In genomic region chr3:41565410-41565823, GRCm38 (mm10) we compare ENCODE assay signal across 7 mouse cellular contexts. TPM values are rescaled to one million over a fixed set of nuclear protein-coding genes. Genes with fewer than 3 reads are reported as not detected.
A peak's percentile ranks its signal among the peaks of the same experiment; 100 is the strongest.
DNase-seq lines count a peak whose midpoint lies in the region; ATAC-seq and TF ChIP-seq lines count a peak whose summit lies in the region.

No protein-coding gene starts in this region.

- no peaks in the 10 kb centered on the region for H3K9me3 ChIP-seq in limb, embryonic 10.5 days (replicated peaks)
- H3K9me3 ChIP-seq in midbrain, embryonic 12.5 days: no peaks in the 10 kb centered on the region

- H3K4me1 ChIP-seq in limb, embryonic 10.5 days: peaks cover 17% of the 10 kb centered on the region
- H3K4me1 ChIP-seq in midbrain, embryonic 12.5 days: peaks cover 23% of the 10 kb centered on the region
- peaks cover under 1% of the 10 kb centered on the region for H3K4me1 ChIP-seq in small intestine, adult 2 months (ENCODE audit: control insufficient read depth, insufficient read depth, insufficient read length, low read length)

- H3K9ac ChIP-seq in midbrain, embryonic 12.5 days (replicated peaks): peak overlapping the region; percentile 92

- no peaks in the 10 kb centered on the region for H3K27me3 ChIP-seq in limb, embryonic 10.5 days (ENCODE audit: low read depth, poor library complexity, severe bottlenecking)
- no peaks in the 10 kb centered on the region for H3K27me3 ChIP-seq in midbrain, embryonic 12.5 days
- no peaks in the 10 kb centered on the region for H3K27me3 ChIP-seq in small intestine, adult 2 months (ENCODE audit: control insufficient read depth, insufficient read depth, low read length)

- WGBS in limb, embryonic 10.5 days: 0% methylated on average over 29 of the region's 61 CpGs
- under 1% methylated on average over 43 of the region's 61 CpGs for WGBS in midbrain, embryonic 12.5 days
- whole genome bisulfite sequencing in small intestine, adult 2 months: under 1% methylated on average over 61 of the region's 61 CpGs

- no peak for TF ChIP-seq CTCF in small intestine, adult 2 months (IDR thresholded peaks at IDR 0.05; ENCODE audit: extremely low read depth, insufficient read length, insufficient replicate concordance, low read depth, low read length)

- peak overlapping the region; percentile 70 for H3K4me3 ChIP-seq in limb, embryonic 10.5 days
- peak overlapping the region; percentile 82 for H3K4me3 ChIP-seq in midbrain, embryonic 12.5 days
- peak overlapping the region; percentile 96 for H3K4me3 ChIP-seq in small intestine, adult 2 months (ENCODE audit: low read depth, low read length)

- peak; percentile 42 for ATAC-seq in granulocyte monocyte progenitor cell, adult 5-6 weeks (replicated peaks; ENCODE audit: poor library complexity, severe bottlenecking)
- ATAC-seq in midbrain, embryonic 12.5 days (ENCODE audit: low FRiP score, low read depth): peak; percentile 72

- peak; percentile 82 for DNase-seq in adrenal gland, adult 8-10 months
- peak; percentile 84 for DNase-seq in embryo, embryonic 9.5 days (ENCODE audit: extremely low spot score)
- peak; percentile 86 for DNase-seq in kidney, adult 11 months
- DNase-seq in limb, embryonic 10.5 days (ENCODE audit: low spot score): peak; percentile 87

- TF ChIP-seq POLR2A in small intestine, adult 2 months (IDR thresholded peaks at IDR 0.05; ENCODE audit: low read depth, low read length): peak; percentile 66

- H3K4me2 ChIP-seq in midbrain, embryonic 12.5 days (replicated peaks): peak overlapping the region; percentile 84

- H3K36me3 ChIP-seq in limb, embryonic 10.5 days: no peaks in the 10 kb centered on the region
- no peaks in the 10 kb centered on the region for H3K36me3 ChIP-seq in midbrain, embryonic 12.5 days
- no peaks in the 10 kb centered on the region for H3K36me3 ChIP-seq in small intestine, adult 2 months (ENCODE audit: control insufficient read depth, insufficient read depth, low read length)

- peak overlapping the region; percentile 97 for H3K27ac ChIP-seq in limb, embryonic 10.5 days
- peak overlapping the region; percentile 97 for H3K27ac ChIP-seq in midbrain, embryonic 12.5 days (replicated peaks)
- peak overlapping the region; percentile 83 for H3K27ac ChIP-seq in small intestine, adult 2 months (ENCODE audit: insufficient read depth, low read depth, low read length)

RNA-seq across cellular contexts. Expression of gene Jade1, which starts 9.9 kb away (rescaled TPM):
- 10 to 100 TPM; 48.6 to 76.6 (median 55.3) TPM for total RNA-seq in adrenal gland, adult 8-10 months (2022)
- total RNA-seq in granulocyte monocyte progenitor cell, adult 5-6 weeks (2014; fragmentation: Nextera tagmentation): 32.6 and 53.3 TPM in 2 replicates
- total RNA-seq in granulocyte monocyte progenitor cell, adult 5-6 weeks (2017): 38.8 and 72.7 TPM in 2 replicates
- 16.4 and 17.6 TPM in 2 replicates for polyA plus RNA-seq in limb, embryonic 10.5 days (2016; fragmentation: Nextera tagmentation; extraction: Ambion mirVana)
- 19.5 and 19.7 TPM in 2 replicates for polyA plus RNA-seq in midbrain, embryonic 12.5 days (2016; fragmentation: Nextera tagmentation; extraction: Ambion mirVana)
- 8.1 and 18.5 TPM in 2 replicates for polyA plus RNA-seq in small intestine, adult 2 months (2012; rRNA removed)

Comparison
In these comparisons a context has a peak if more than half of its experiments do, and no peak if none do; other contexts are left out.
1. Peak in every context shown above with its lines: DNase-seq, ATAC-seq, H3K4me3 ChIP-seq and H3K27ac ChIP-seq.